Mouse (Mus musculus): ENCODE data around the gene Ppp6r2.

Gene Ppp6r2

GRCm38 (mm10) chr15:89210915-89211715 is at the start of gene Ppp6r2:
Gene Ppp6r2 (plus strand): TSS chr15:89211553.
- DNase-seq (ENCODE audit: low read depth, low spot score) = peak; percentile 48

GRCm38 (mm10) chr15:89165478-89165877 is 45.9 kb upstream of the Ppp6r2 start:
- no peak for DNase-seq (ENCODE audit: low read depth, low spot score)

- no peak for DNase-seq (ENCODE audit: low read depth, low spot score)
Measured at GRCm38 (mm10) chr15:89168922-89169321, 42.4 kb upstream of the Ppp6r2 start.

GRCm38 (mm10) chr15:89169431-89169830 is 41.9 kb upstream of the Ppp6r2 start:
- peak; percentile 47 for DNase-seq (ENCODE audit: low read depth, low spot score)

- no peak for DNase-seq (ENCODE audit: low read depth, low spot score)
Measured at GRCm38 (mm10) chr15:89170102-89170501, 41.3 kb upstream of the Ppp6r2 start.

GRCm38 (mm10) chr15:89171526-89172051 is 39.8 kb upstream of the Ppp6r2 start:
- DNase-seq (ENCODE audit: low read depth, low spot score) = no peak

- no peak for DNase-seq (ENCODE audit: low read depth, low spot score)
Measured at GRCm38 (mm10) chr15:89172276-89172935, 38.9 kb upstream of the Ppp6r2 start.

- DNase-seq (ENCODE audit: low read depth, low spot score) = no peak
Measured at GRCm38 (mm10) chr15:89173024-89173905, 38.1 kb upstream of the Ppp6r2 start.

- DNase-seq (ENCODE audit: low read depth, low spot score) = no peak
Measured at GRCm38 (mm10) chr15:89173906-89174214, 37.5 kb upstream of the Ppp6r2 start.

GRCm38 (mm10) chr15:89174889-89175339 is 36.4 kb upstream of the Ppp6r2 start:
- no peak for DNase-seq (ENCODE audit: low read depth, low spot score)

GRCm38 (mm10) chr15:89175411-89176155 is 35.8 kb upstream of the Ppp6r2 start:
- no peak for DNase-seq (ENCODE audit: low read depth, low spot score)

GRCm38 (mm10) chr15:89177121-89177520 is 34.2 kb upstream of the Ppp6r2 start:
- DNase-seq (ENCODE audit: low read depth, low spot score) = no peak

- no peak for DNase-seq (ENCODE audit: low read depth, low spot score)
Measured at GRCm38 (mm10) chr15:89177576-89178259, 33.6 kb upstream of the Ppp6r2 start.

GRCm38 (mm10) chr15:89178260-89178860 is 33.0 kb upstream of the Ppp6r2 start:
- no peak for DNase-seq (ENCODE audit: low read depth, low spot score)

- no peak for DNase-seq (ENCODE audit: low read depth, low spot score)
Measured at GRCm38 (mm10) chr15:89178954-89179629, 32.3 kb upstream of the Ppp6r2 start.

- no peak for DNase-seq (ENCODE audit: low read depth, low spot score)
Measured at GRCm38 (mm10) chr15:89179630-89179964, 31.8 kb upstream of the Ppp6r2 start.

GRCm38 (mm10) chr15:89180081-89180541 is 31.2 kb upstream of the Ppp6r2 start:
- DNase-seq (ENCODE audit: low read depth, low spot score) = no peak

GRCm38 (mm10) chr15:89180571-89181229 is 30.7 kb upstream of the Ppp6r2 start, which contains the start of gene Plxnb2:
Gene Plxnb2 (minus strand): TSS chr15:89180788.
- peak; percentile 62 for DNase-seq (ENCODE audit: low read depth, low spot score)

All from WW6 (cell line).